Mouse (Mus musculus): Measurements from ENCODE around the gene Nxph1. TPM values are rescaled to one million over a fixed set of nuclear protein-coding genes. Genes with fewer than 3 reads are reported as not detected.

Gene Nxph1
- polyA plus RNA-seq, 1 experiment from 2014 or later: 92.6 TPM

DNA sequence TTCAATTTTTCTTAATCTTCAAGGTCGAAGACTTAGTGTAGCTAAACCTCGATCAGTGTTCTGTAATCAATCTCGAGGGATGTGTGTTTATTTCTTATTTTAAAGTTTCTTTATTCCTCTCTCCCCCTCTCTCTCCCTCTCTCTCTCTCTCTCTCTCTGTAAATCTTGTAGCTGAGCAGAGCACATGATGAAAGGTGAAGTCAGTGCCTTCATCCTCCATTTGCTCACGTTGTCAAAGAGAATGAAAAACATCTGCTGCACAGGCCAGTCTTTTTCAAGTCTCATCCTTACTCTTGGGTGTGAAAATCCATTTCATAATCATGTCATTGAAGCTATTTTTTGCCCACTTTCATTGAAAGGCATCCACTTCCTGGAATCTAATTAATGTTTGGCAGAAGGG, 12.1 kb upstream of the Nxph1 start:
- peak overlapping the region; percentile 50 for H3K4me2 ChIP-seq (ENCODE audit: low read length)
- peaks cover 7% of the 10 kb centered on the region for H3K4me1 ChIP-seq (ENCODE audit: control insufficient read depth, insufficient read depth, low read length)
- WGBS: 11% methylated on average over 4 of the region's 4 CpGs
- H3K9ac ChIP-seq (ENCODE audit: low read depth, low read length): 0 out of 2 replicates have a peak overlapping the region, but pooled peaks have one; percentile 34
- H3K4me3 ChIP-seq (ENCODE audit: low read depth, low read length): peak overlapping the region; percentile 14; the same call in 1 of the 2 replicates
- 0 out of 2 replicates have a peak overlapping the region, but pooled peaks have one; percentile 50 for H3K27ac ChIP-seq (ENCODE audit: low read length)
- H3K36me3 ChIP-seq (ENCODE audit: control insufficient read depth, insufficient read depth, low read length): no peaks in the 10 kb centered on the region
- ATAC-seq: peak; percentile 79
- no peaks in the 10 kb centered on the region; the same call in 1 of the 2 replicates for H3K27me3 ChIP-seq (ENCODE audit: control insufficient read depth, insufficient read depth, low read depth, low read length)
- H3K9me3 ChIP-seq (replicated peaks; ENCODE audit: control insufficient read depth, low read length, poor library complexity, severe bottlenecking): no peaks in the 10 kb centered on the region

DNA sequence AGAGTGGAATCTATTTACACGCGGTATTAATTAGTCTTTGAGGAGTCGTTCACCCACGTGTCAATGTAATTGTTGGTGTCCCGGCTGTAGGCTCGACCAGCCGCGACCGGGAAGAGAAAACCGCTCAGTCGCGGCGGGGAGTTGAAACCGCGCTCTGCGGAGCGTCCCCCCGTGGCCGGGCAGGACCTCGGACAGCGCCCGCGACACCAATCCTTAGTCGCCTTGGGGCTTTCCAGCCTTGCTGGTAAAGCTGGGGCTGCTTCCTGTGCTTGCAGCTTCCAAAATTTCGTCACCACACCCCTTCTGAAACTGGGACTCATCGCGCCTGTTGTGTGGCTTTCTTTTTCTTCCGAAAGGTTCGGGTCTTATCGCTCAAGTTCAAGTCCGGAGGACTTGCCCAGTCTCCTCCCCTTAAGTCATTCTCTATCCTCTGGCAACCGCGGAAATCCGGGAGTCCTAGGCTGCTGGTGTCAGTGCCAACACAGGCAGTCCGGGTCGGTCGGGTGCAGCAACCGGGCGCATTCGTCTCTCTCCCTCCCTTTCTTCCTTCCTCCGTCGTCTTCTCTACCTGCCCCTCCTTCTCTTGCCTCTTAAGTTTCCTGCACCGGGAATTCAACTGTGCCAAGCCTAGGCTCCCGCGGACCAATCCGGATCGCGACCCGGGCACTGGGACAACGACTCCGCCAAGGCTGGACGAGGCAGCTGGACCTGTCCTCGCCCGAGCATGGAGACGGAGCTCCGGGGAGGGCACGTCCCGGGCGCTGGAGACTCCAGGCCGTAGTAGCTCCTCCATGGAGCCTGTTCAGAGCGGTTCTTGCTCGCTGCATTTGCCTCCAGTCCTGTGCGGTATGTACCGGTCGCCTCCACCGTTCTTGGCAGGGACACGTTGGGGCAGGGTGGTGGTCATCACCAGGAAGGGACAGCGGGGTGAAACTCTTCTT, 510 bp downstream of the Nxph1 start:
- Histone ChIP-seq H3K27ac (ENCODE audit: low read length) (peak overlapping the region; percentile 86), H3K27me3 (ENCODE audit: control insufficient read depth, insufficient read depth, low read depth, low read length) (peaks cover 2% of the 10 kb centered on the region), H3K9ac (ENCODE audit: low read depth, low read length) (peak overlapping the region; percentile 80), H3K4me2 (ENCODE audit: low read length) (peak overlapping the region; percentile 81), H3K4me1 (ENCODE audit: control insufficient read depth, insufficient read depth, low read length) (peaks cover 18% of the 10 kb centered on the region), H3K4me3 (ENCODE audit: low read depth, low read length) (peak overlapping the region; percentile 67), H3K36me3 (ENCODE audit: control insufficient read depth, insufficient read depth, low read length) (no peaks in the 10 kb centered on the region), H3K9me3 (replicated peaks; ENCODE audit: control insufficient read depth, low read length, poor library complexity, severe bottlenecking) (no peaks in the 10 kb centered on the region)
- peak; percentile 65 for ATAC-seq
- WGBS: under 1% methylated on average over 68 of the region's 68 CpGs

DNA sequence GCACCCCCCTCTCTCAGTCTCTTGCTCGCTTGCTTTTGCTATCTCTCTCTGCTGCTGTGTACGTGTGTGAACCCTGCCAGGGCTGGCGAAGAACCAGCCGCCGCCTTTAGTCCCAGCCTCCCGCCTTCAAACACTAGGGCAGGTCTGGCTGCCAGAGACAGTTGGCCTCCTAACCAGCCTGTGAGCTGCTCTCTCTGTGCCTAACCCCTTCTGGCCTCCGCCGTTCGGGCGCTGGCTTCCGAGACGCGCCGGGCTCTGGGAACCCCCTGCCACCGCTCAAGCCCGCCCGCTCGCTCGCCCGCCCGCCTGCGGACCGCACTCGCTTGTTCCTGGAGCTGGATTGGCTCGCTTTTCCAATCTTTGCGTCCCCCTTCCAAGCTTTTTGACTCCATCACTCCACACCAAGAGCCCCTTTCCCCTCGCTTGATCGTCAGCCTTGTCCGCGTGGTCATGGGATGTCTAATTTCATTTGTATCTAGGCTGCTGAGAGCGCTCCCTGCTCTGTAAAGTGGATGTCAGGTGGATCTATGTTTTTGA, 1.5 kb downstream of the Nxph1 start:
- under 1% methylated on average over 30 of the region's 31 CpGs for WGBS
- peak overlapping the region; percentile 81 for H3K4me2 ChIP-seq (ENCODE audit: low read length)
- H3K9me3 ChIP-seq (replicated peaks; ENCODE audit: control insufficient read depth, low read length, poor library complexity, severe bottlenecking): no peaks in the 10 kb centered on the region
- ATAC-seq: peak; percentile 72
- H3K27me3 ChIP-seq (ENCODE audit: control insufficient read depth, insufficient read depth, low read depth, low read length): peaks cover 9% of the 10 kb centered on the region
- H3K27ac ChIP-seq (ENCODE audit: low read length): peak overlapping the region; percentile 86
- H3K4me1 ChIP-seq (ENCODE audit: control insufficient read depth, insufficient read depth, low read length): peaks cover 18% of the 10 kb centered on the region
- peak overlapping the region; percentile 80 for H3K9ac ChIP-seq (ENCODE audit: low read depth, low read length)
- no peaks in the 10 kb centered on the region for H3K36me3 ChIP-seq (ENCODE audit: control insufficient read depth, insufficient read depth, low read length)
- peak overlapping the region; percentile 67 for H3K4me3 ChIP-seq (ENCODE audit: low read depth, low read length)

DNA sequence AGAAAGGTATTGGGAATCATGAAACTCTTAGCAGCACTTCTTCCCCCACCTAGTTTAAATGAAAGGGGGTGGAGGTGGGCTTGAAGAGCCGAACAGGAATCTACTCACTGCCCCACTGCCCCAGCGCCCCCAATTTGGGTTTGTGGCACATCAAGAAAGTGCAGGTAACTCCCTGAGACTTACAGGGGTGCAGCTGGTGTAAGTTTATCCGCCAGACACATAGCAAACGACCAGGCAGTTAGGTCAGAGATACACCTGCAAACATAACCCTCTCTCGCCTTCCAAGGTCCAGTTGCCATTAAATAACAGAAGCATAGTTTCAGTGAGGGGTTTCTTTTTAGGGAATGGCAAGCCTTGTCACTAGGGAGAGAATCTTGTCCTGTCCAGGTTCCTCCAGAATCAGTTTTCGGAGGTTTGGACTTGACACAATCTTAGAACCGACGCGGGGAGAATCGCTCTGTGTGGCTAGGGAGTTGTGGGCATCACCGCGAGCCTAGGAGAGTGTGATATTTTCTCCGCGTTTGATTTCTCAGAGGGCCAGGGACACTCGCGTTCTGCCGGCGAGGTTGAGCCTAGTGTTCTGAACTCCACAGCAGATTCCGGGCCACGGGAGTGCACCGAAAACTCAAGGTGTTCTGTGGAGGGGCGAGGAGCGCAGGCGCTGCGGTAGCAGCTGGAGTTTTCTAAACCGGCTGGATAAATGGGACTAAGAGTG, 2.5 kb downstream of the Nxph1 start:
- peaks cover 19% of the 10 kb centered on the region for H3K4me1 ChIP-seq (ENCODE audit: control insufficient read depth, insufficient read depth, low read length)
- peak; percentile 1; the same call in 1 of the 2 replicates for ATAC-seq
- H3K4me2 ChIP-seq (ENCODE audit: low read length): peak overlapping the region; percentile 81
- peaks cover 12% of the 10 kb centered on the region for H3K27me3 ChIP-seq (ENCODE audit: control insufficient read depth, insufficient read depth, low read depth, low read length)
- no peaks in the 10 kb centered on the region for H3K36me3 ChIP-seq (ENCODE audit: control insufficient read depth, insufficient read depth, low read length)
- 1% methylated on average over 26 of the region's 26 CpGs for WGBS
- H3K9me3 ChIP-seq (replicated peaks; ENCODE audit: control insufficient read depth, low read length, poor library complexity, severe bottlenecking): no peaks in the 10 kb centered on the region
- H3K9ac ChIP-seq (ENCODE audit: low read depth, low read length): peak overlapping the region; percentile 80
- H3K27ac ChIP-seq (ENCODE audit: low read length): peak overlapping the region; percentile 86
- H3K4me3 ChIP-seq (ENCODE audit: low read depth, low read length): peak overlapping the region; percentile 67

DNA sequence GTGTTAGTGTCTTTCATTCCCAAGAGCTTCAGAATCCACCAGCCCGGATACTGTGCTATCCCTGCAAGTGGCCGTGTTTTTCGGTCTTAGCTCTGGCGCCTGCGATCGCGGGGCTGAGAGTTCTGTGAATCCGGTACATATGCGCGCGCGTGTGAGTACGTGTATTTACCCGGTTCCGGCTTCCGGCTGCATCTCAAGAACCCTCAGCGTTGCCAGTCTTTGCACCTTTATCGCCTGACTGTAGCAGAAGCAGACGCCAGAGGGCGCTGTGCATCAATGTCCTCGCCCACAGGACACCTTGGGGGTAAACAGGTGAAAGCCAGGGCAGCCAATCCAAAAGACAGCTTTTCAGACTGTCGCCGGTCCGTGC, 3.1 kb downstream of the Nxph1 start:
- peak overlapping the region; percentile 86 for H3K27ac ChIP-seq (ENCODE audit: low read length)

DNA sequence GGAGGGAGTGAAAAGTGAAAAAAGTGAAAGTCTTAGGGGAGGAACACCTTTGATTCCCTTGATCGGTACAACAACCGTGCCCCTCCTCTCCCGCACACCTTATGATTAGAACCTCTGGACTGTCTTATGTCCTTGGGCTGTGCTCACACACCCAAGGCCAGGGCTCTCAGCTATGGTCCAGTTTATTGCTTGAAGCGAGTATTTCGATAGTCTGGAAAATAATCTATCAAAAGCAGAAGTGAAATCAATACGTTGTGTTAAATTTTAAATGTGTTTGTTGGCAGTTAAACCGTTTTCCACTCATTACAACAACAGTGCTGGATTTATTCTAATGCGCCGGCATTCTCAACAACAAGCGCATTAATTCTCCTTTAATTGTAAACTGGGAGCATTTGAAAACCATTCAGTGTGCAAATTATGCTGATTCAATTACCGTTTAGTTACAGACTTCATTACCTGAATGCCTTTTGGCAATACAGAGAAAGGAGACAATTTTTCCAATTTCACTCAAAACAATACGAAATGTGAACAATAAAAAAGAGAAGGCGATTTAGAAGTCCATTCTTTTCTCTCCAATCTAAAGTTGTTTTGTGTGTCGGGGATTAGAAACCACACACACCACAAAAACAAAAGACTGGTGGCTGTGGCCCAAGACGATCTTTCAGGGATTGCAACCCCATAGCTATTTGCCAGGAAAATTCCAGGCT, 3.8 kb downstream of the Nxph1 start:
- 10% methylated on average over 15 of the region's 15 CpGs for WGBS
- no peak for ATAC-seq

More for the DNA sequence above, 3.1 kb downstream of the Nxph1 start:
- peak overlapping the region; percentile 80 for H3K9ac ChIP-seq (ENCODE audit: low read depth, low read length)
- peaks cover 12% of the 10 kb centered on the region for H3K27me3 ChIP-seq (ENCODE audit: control insufficient read depth, insufficient read depth, low read depth, low read length)
- H3K36me3 ChIP-seq (ENCODE audit: control insufficient read depth, insufficient read depth, low read length): no peaks in the 10 kb centered on the region
- H3K4me3 ChIP-seq (ENCODE audit: low read depth, low read length): peak overlapping the region; percentile 67
- peak overlapping the region; percentile 81 for H3K4me2 ChIP-seq (ENCODE audit: low read length)
- WGBS: under 1% methylated on average over 24 of the region's 24 CpGs
- peak; percentile 63 for ATAC-seq
- H3K9me3 ChIP-seq (replicated peaks; ENCODE audit: control insufficient read depth, low read length, poor library complexity, severe bottlenecking): no peaks in the 10 kb centered on the region
- peaks cover 23% of the 10 kb centered on the region for H3K4me1 ChIP-seq (ENCODE audit: control insufficient read depth, insufficient read depth, low read length)

DNA sequence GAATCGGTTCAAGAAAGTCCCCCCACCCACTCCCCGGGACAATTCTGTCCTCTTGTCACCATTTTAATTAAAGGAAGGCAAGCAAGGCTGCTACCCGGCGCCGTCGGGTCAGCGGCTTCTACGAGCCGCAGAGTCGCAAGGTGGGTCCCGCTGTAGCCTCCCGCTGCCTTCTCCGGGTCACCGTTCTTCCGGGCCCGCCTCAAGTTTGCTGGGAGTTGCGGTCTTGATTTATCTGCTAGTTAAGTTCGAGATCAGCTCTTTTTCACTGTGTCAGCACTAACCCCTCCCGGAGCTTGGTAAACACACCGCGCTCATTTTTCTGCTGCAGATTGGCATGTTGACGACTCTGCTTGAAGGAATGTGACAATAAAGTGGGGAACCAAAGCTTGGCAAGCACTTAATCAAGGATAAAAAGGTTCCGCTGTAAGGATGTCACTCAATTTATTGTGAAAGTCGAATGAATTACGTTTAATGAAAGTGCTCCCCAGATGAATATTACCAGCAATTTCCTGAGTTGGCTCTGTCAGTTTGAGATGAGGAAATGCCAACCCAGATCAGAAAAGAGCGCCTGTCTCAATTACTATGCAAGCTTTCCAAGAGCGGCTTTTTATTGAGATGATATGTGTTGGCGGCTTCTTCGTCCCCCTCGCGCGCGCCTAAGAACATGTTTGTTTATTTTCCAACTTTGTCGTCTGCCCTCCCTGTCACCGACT, 7.7 kb downstream of the Nxph1 start:
- Histone ChIP-seq H3K4me2 (ENCODE audit: low read length) (peak overlapping the region; percentile 64), H3K27me3 (ENCODE audit: control insufficient read depth, insufficient read depth, low read depth, low read length) (peaks cover 10% of the 10 kb centered on the region), H3K4me3 (ENCODE audit: low read depth, low read length) (peak overlapping the region; percentile 32), H3K9ac (ENCODE audit: low read depth, low read length) (peak overlapping the region; percentile 57), H3K9me3 (replicated peaks; ENCODE audit: control insufficient read depth, low read length, poor library complexity, severe bottlenecking) (no peaks in the 10 kb centered on the region), H3K36me3 (ENCODE audit: control insufficient read depth, insufficient read depth, low read length) (no peaks in the 10 kb centered on the region), H3K27ac (ENCODE audit: low read length) (peak overlapping the region; percentile 60; the same call in 1 of the 2 replicates), H3K4me1 (ENCODE audit: control insufficient read depth, insufficient read depth, low read length) (peaks cover 18% of the 10 kb centered on the region)
- WGBS: under 1% methylated on average over 35 of the region's 35 CpGs
- no peak for ATAC-seq

More for the DNA sequence above, 3.8 kb downstream of the Nxph1 start:
- peak overlapping the region; percentile 67 for H3K4me3 ChIP-seq (ENCODE audit: low read depth, low read length)
- peak overlapping the region; percentile 81 for H3K4me2 ChIP-seq (ENCODE audit: low read length)
- no peaks in the 10 kb centered on the region for H3K9me3 ChIP-seq (replicated peaks; ENCODE audit: control insufficient read depth, low read length, poor library complexity, severe bottlenecking)
- peaks cover 28% of the 10 kb centered on the region for H3K4me1 ChIP-seq (ENCODE audit: control insufficient read depth, insufficient read depth, low read length)
- H3K36me3 ChIP-seq (ENCODE audit: control insufficient read depth, insufficient read depth, low read length): no peaks in the 10 kb centered on the region
- peak overlapping the region; percentile 80 for H3K9ac ChIP-seq (ENCODE audit: low read depth, low read length)
- peak overlapping the region; percentile 86 for H3K27ac ChIP-seq (ENCODE audit: low read length)
- H3K27me3 ChIP-seq (ENCODE audit: control insufficient read depth, insufficient read depth, low read depth, low read length): peaks cover 12% of the 10 kb centered on the region
